In the genomic region with DNA sequence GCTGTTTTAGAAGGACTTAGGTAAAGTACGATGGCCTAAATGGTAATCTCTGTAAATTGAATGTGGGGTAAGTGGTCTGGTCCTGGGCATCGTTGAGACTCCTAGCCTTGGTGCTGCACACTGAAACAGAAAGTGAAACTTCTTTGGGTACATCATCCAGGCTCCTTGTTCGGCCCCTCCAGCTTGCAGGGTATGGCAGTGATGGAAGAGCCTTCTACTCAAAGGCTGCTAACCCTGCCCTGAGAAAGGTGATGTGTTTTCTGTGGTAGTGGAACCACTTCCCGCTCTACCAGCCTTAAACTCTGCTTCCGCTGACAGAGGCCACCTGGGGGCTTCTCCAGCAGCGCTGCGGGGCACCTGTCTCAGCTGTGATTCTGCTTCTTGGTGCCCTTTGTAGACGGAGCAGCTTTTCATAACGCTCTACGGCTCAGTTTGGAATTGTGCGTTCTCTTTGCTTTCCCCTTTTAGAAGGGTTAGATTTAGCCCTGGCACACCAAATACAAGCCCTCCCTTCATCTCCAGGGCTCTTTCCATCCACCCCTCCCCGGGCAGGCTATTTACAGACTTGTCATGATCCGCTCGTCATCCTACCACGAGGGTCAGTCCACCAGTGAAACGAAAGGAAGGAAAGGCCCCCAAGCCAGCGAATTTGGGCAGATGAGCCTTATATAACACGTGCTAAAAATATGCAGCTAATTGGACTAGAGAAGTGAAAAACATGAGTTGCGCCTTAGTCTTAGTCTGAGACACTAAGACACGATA, we compare ENCODE assay signal across 8 mouse cellular contexts.
DNase-seq lines count a peak whose midpoint lies in the region; ATAC-seq and TF ChIP-seq lines count a peak whose summit lies in the region.

No protein-coding gene starts in this region.

- no peaks in the 10 kb centered on the region for H3K4me1 ChIP-seq in midbrain, embryonic 16.5 days (ENCODE audit: control insufficient read depth, insufficient read depth, low read length)
- H3K4me1 ChIP-seq in hindbrain, embryonic 13.5 days (replicated peaks): no peaks in the 10 kb centered on the region; the same call in 1 of the 2 replicates

- H3K27ac ChIP-seq in layer of hippocampus, adult 2 months: peak overlapping the region; percentile 94
- H3K27ac ChIP-seq in midbrain, embryonic 16.5 days (ENCODE audit: low read length): no peak overlapping the region
- no peak overlapping the region for H3K27ac ChIP-seq in hindbrain, embryonic 13.5 days

- no peaks in the 10 kb centered on the region for H3K27me3 ChIP-seq in midbrain, embryonic 16.5 days (ENCODE audit: control insufficient read depth, insufficient read depth, low read depth, low read length)
- no peaks in the 10 kb centered on the region for H3K27me3 ChIP-seq in hindbrain, embryonic 13.5 days

- no peaks in the 10 kb centered on the region for H3K9me3 ChIP-seq in midbrain, embryonic 16.5 days (replicated peaks; ENCODE audit: control insufficient read depth, low read length, poor library complexity, severe bottlenecking)
- H3K9me3 ChIP-seq in hindbrain, embryonic 13.5 days: no peaks in the 10 kb centered on the region

- H3K9ac ChIP-seq in midbrain, embryonic 16.5 days (ENCODE audit: low read depth, low read length): no peak overlapping the region
- H3K9ac ChIP-seq in hindbrain, embryonic 13.5 days: no peak overlapping the region

- H3K4me2 ChIP-seq in midbrain, embryonic 16.5 days (ENCODE audit: low read length): no peak overlapping the region
- H3K4me2 ChIP-seq in hindbrain, embryonic 13.5 days: no peak overlapping the region

- no peak for ATAC-seq in midbrain, embryonic 16.5 days
- no peak for ATAC-seq in hindbrain, embryonic 13.5 days (ENCODE audit: low FRiP score)

- no peak for TF ChIP-seq CTCF in layer of hippocampus, adult 2 months (conservative IDR thresholded peaks at IDR 0.05)

- peak overlapping the region; percentile 11 for H3K4me3 ChIP-seq in layer of hippocampus, adult 2 months
- no peak overlapping the region for H3K4me3 ChIP-seq in midbrain, embryonic 16.5 days (ENCODE audit: low read depth, low read length)
- no peak overlapping the region for H3K4me3 ChIP-seq in hindbrain, embryonic 13.5 days

- 76% methylated on average over 20 of the region's 20 CpGs for WGBS in midbrain, embryonic 16.5 days
- WGBS in hindbrain, embryonic 13.5 days: 80% methylated on average over 20 of the region's 20 CpGs

- DNase-seq in retina, adult 2 months (ENCODE audit: low read depth, low spot score): peak; percentile 22
- DNase-seq in retina, embryonic 14.5 days (ENCODE audit: low spot score): no peak
- DNase-seq in frontal cortex, postnatal 14 days (ENCODE audit: low spot score in 2 of 2): peak; percentile 48 to 75
- peak; percentile 63 to 71 for DNase-seq in layer of hippocampus, adult 2 months (ENCODE audit: low spot score in 2 of 2)
- DNase-seq in right cerebral cortex, adult 18-20 months: peak; percentile 79
- no peak for DNase-seq in ovary, postnatal 14 days (ENCODE audit: low spot score)

- H3K36me3 ChIP-seq in midbrain, embryonic 16.5 days (ENCODE audit: control insufficient read depth, insufficient read depth, low read length): no peaks in the 10 kb centered on the region
- H3K36me3 ChIP-seq in hindbrain, embryonic 13.5 days: no peaks in the 10 kb centered on the region

Comparison
In these comparisons a context has a peak if more than half of its experiments do, and no peak if none do; other contexts are left out.
1. DNase-seq: peak in retina, adult 2 months (single experiment), frontal cortex, postnatal 14 days (2 of 2), layer of hippocampus, adult 2 months (2 of 2) and right cerebral cortex, adult 18-20 months (single experiment); none in retina, embryonic 14.5 days (single experiment) and ovary, postnatal 14 days (single experiment).